Mouse (Mus musculus) neural tube, embryonic 14.5 days (tissue): ENCODE measurements around the gene Rab25. TPM values are rescaled to one million over a fixed set of nuclear protein-coding genes. Genes with fewer than 3 reads are reported as not detected.
"Not testable (repeated sequence)": the region's sequence is repeated elsewhere in the genome, so short reads cannot be mapped to it uniquely, and the experiment has no call there.

Experiments used
- ATAC-seq: fragments of 200-750 bp; cut with Nextera tagmentation; 2 replicates; pipeline ENCODE4 v1.8.0; 2017; ENCODE audit warnings: low read depth, mild to moderate bottlenecking, moderate TSS enrichment, moderate library complexity
- H3K27ac ChIP-seq: fragments of 300-500 bp; sonication (generic); 2 replicates; pipeline ENCODE4 v1.5.1; 2014; ENCODE audit warnings: low read depth, mild to moderate bottlenecking, control low read depth, low read length, moderate library complexity, mixed read lengths
- H3K27me3 ChIP-seq: fragments of 300-500 bp; sonication (generic); 2 replicates; pipeline ENCODE4 v1.6.1; 2014; ENCODE audit warnings: low read length; ENCODE audit not compliant: control insufficient read depth, insufficient read depth
- H3K36me3 ChIP-seq: fragments of 300-500 bp; sonication (generic); 2 replicates; pipeline ENCODE4 v1.6.1; 2014; ENCODE audit warnings: low read length, mixed read lengths; ENCODE audit not compliant: control insufficient read depth, insufficient read depth
- H3K4me1 ChIP-seq: fragments of 300-500 bp; sonication (generic); 2 replicates; pipeline ENCODE4 v1.6.1; 2014; ENCODE audit warnings: low read length; ENCODE audit not compliant: control insufficient read depth, insufficient read depth
- H3K4me2 ChIP-seq: fragments of 300-500 bp; sonication (generic); 2 replicates; pipeline ENCODE4 v1.6.1; 2014; ENCODE audit warnings: mild to moderate bottlenecking, low read depth, low read length, control low read depth
- H3K4me3 ChIP-seq: fragments of 300-500 bp; sonication (generic); 2 replicates; pipeline ENCODE4 v1.5.1; 2014; ENCODE audit warnings: low read depth, low read length, control low read depth, mixed read lengths
- H3K9ac ChIP-seq: fragments of 300-500 bp; sonication (generic); replicated peaks from 2 replicates; pipeline ENCODE4 v1.6.1; 2014; ENCODE audit warnings: low read depth, mild to moderate bottlenecking, control low read depth, low read length, mixed read lengths
- H3K9me3 ChIP-seq: fragments of 300-500 bp; sonication (generic); 2 replicates; pipeline ENCODE4 v1.6.1; 2016; ENCODE audit warnings: low read length; ENCODE audit not compliant: control insufficient read depth
- WGBS: fragments of 180-500 bp; shearing (Covaris S2); extraction: QIAGEN DNeasy Blood & Tissue Kit; methylation state at CpG from one replicate; pipeline ENCODE4 v1.1.7; 2014; 5-methylcytosine and 5-hydroxymethylcytosine counted together
- polyA plus RNA-seq: library from polyadenylated mRNA; unstranded; fragments of >200 nt; fragmentation: Nextera tagmentation; extraction: Ambion mirVana; gene quantifications from 2 replicates; pipeline ENCODE4 v1.2.1, GENCODE M21; 2014

Rab25 gene
- not detected in 2 replicates for polyA plus RNA-seq

DNA sequence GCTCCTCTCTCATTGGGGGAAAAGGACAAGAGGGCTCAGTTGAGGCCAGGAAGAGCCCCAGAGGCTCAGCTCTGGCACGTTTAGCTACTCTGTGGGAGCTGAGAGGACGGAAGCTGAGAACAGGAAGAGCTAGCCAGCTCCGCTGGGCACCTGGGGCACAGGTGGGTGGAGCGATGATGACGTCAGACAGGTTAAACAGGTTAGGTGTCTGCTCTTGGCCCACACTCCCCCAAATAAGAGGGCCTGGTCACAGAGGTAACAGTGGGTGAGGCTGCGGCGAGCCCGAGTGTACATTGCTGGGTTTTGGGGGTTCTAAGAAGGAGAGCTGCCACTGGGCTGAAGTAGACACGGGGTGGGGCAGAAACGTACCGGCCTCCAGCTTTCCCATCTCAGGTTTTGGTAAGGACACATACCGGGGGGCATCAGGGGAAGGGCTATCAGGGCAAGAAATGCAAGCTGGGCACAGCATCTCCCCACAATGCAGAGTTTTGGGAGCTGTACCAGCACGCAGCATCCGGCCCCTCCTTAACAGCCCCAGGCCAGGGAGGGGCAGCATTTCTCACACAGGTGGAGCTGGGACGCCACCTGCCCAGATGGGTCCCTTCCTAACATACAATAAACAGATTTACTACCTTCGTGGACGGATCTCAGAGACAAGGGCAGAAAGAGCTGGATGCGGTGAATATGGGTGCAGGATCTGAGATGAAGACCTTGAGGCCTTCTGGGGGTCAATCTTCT lies at the start of gene Rab25:
Rab25 (minus strand) TSS at position 121 of the 738 bp plus-strand sequence.
- Histone ChIP-seq H3K36me3 (no peaks in the 10 kb centered on the region), H3K9me3 (no peaks in the 10 kb centered on the region), H3K4me2 (no peak within 1 kb of the TSS), H3K27ac (no peak within 1 kb of the TSS), H3K4me3 (no peak within 1 kb of the TSS), H3K27me3 (no peaks in the 10 kb centered on the region), H3K4me1 (peaks cover 13% of the 10 kb centered on the region; the same call in 1 of the 2 replicates), H3K9ac (no peak within 1 kb of the TSS; the same call in 1 of the 2 replicates)
- 49% methylated on average over 18 of the region's 18 CpGs for WGBS
- no peak for ATAC-seq

- WGBS, result 85% methylated on average over 4 of the region's 4 CpGs
- H3K4me1 ChIP-seq, ATAC-seq, H3K4me3 ChIP-seq, H3K27me3 ChIP-seq, H3K36me3 ChIP-seq, H3K9me3 ChIP-seq, H3K9ac ChIP-seq, H3K27ac ChIP-seq, H3K4me2 ChIP-seq: not testable (repeated sequence)
These were observed 48.4 kb upstream of the Rab25 start for GRCm38 (mm10) chr3:88596547-88596946.

- 69% methylated on average over 10 of the region's 10 CpGs for WGBS
- no peak for ATAC-seq
These were observed 45.9 kb upstream of the Rab25 start for GRCm38 (mm10) chr3:88593893-88594580.

DNA sequence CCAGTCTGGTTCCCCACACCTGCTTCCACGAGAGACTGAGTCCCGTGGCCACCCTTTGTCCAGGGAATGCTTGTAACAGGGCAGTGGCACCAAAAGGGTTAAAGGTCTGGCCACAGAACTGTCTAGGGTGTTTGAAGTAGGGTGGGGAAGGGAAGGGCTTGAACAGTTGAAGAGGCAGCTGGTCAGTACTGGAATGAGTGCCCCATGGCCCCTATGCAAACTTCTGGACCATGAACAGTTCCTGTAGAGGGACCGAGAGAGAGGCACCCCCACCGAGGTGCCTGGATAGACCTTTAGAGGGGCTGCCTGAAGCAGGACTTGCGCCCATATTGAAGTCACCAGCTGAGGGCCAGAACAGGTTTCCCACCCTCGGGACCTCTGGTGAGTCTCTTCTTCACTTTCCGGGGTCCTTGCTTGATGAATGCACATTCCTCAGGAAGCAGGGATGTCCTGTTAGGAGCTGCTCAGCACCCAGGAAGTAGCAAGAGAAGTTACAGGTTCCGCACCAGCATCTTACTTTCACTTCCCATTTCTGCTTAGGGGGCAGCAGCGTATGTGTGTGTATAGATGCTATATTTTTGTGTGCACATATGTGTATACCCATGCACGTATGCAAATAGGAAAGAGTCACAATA lies 45.0 kb upstream of the Rab25 start:
- no peak for ATAC-seq
- Histone ChIP-seq H3K4me2 (no peak overlapping the region), H3K9me3 (no peaks in the 10 kb centered on the region), H3K27me3 (no peaks in the 10 kb centered on the region), H3K36me3 (peaks cover 3% of the 10 kb centered on the region), H3K4me3 (no peak overlapping the region), H3K4me1 (no peaks in the 10 kb centered on the region), H3K9ac (no peak overlapping the region), H3K27ac (no peak overlapping the region)
- WGBS, result 79% methylated on average over 10 of the region's 10 CpGs

More at GRCm38 (mm10) chr3:88593893-88594580, 45.9 kb upstream of the Rab25 start:
- H3K36me3 ChIP-seq, result no peaks in the 10 kb centered on the region
- H3K4me1 ChIP-seq, result no peaks in the 10 kb centered on the region
- no peak overlapping the region for H3K27ac ChIP-seq
- H3K9me3 ChIP-seq, result no peaks in the 10 kb centered on the region
- no peak overlapping the region for H3K4me2 ChIP-seq
- no peak overlapping the region for H3K9ac ChIP-seq
- no peaks in the 10 kb centered on the region for H3K27me3 ChIP-seq
- no peak overlapping the region for H3K4me3 ChIP-seq

DNA sequence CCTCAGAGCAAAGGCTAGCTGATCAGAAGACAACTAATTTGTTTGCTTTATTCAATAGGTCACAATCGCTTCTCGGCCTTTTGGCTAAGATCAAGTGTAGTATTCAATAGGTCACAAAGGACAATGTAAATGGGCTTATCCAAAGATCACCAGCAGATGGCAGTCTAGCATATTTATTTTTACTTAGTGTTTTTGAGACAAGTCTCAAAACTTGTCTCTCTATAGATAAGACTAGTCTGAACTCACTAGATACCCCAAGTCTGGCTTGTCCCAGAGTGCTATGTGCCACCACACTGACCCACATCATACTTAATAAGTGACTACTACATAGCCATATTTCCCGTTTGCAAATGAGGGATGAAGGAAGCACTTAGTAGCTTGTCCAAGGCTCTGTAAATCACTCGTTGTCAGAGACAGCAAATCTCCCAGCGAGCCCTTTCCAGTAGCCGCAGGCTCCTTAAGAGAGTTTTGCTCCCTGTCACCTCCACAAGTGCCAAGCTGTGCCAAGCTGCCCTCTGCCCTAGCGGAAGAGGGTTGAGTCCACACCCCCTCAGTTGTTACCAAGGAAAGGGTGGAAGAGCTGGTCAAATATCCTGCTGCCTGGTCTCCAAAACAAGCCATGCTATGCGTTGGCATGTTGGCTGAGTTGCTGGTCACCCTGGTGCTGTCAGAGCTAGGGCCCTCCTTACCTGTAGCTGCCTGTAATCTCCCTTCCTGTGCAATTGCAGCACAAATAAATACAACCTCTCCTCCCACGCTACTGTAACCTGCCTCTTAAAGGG lies 44.0 kb upstream of the Rab25 start:
- peaks cover 12% of the 10 kb centered on the region for H3K36me3 ChIP-seq
- no peaks in the 10 kb centered on the region for H3K27me3 ChIP-seq
- 31% methylated on average over 9 of the region's 9 CpGs for WGBS
- H3K4me1 ChIP-seq, result no peaks in the 10 kb centered on the region
- H3K4me2 ChIP-seq, result no peak overlapping the region
- H3K9ac ChIP-seq, result 0 out of 2 replicates have a peak overlapping the region, but pooled peaks have one; percentile 21
- H3K27ac ChIP-seq, result no peak overlapping the region
- H3K9me3 ChIP-seq, result no peaks in the 10 kb centered on the region
- no peak; the same call in 1 of the 2 replicates for ATAC-seq
- no peak overlapping the region for H3K4me3 ChIP-seq

GRCm38 (mm10) chr3:88591044-88591443 lies 42.9 kb upstream of the Rab25 start:
- H3K9me3 ChIP-seq, result no peaks in the 10 kb centered on the region
- no peak for ATAC-seq
- H3K4me2 ChIP-seq, result no peak overlapping the region
- peaks cover 20% of the 10 kb centered on the region for H3K36me3 ChIP-seq
- H3K27ac ChIP-seq, result no peak overlapping the region
- WGBS, result 62% methylated on average over 3 of the region's 3 CpGs
- H3K9ac ChIP-seq, result no peak overlapping the region; the same call in 1 of the 2 replicates
- H3K4me3 ChIP-seq, result no peak overlapping the region
- no peaks in the 10 kb centered on the region for H3K4me1 ChIP-seq
- H3K27me3 ChIP-seq, result no peaks in the 10 kb centered on the region

DNA sequence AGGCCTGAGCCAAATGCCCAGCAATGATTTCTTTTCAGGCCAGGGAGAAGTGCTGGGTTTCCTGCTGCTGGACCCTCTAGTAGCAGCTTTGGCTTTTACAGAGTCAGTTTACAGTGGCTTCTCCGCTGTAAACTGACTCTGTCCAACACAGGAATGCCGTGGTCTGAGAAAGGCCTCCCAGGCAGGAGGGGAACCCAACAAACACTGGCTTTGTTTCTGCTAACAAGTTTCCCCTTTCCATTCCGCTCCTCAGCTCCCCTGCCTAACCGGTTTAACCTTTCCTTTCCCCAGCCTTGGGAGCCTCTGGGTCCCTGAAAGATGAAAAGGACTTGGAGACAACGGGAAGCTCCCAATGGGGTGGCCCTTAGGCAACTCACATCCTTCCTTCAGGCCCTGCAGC lies 42.1 kb upstream of the Rab25 start:
- Histone ChIP-seq H3K9ac (no peak overlapping the region), H3K27me3 (no peaks in the 10 kb centered on the region), H3K27ac (no peak overlapping the region), H3K4me1 (no peaks in the 10 kb centered on the region), H3K4me2 (no peak overlapping the region), H3K36me3 (peaks cover 25% of the 10 kb centered on the region), H3K4me3 (no peak overlapping the region), H3K9me3 (no peaks in the 10 kb centered on the region)
- no peak for ATAC-seq
- WGBS, result 29% methylated on average over 5 of the region's 5 CpGs

GRCm38 (mm10) chr3:88586640-88587039 lies 38.5 kb upstream of the Rab25 start:
- Histone ChIP-seq H3K4me2 (no peak overlapping the region), H3K27me3 (no peaks in the 10 kb centered on the region), H3K9ac (no peak overlapping the region), H3K9me3 (no peaks in the 10 kb centered on the region), H3K4me3 (no peak overlapping the region), H3K27ac (no peak overlapping the region), H3K4me1 (no peaks in the 10 kb centered on the region), H3K36me3 (peaks cover 42% of the 10 kb centered on the region)
- 91% methylated on average over 5 of the region's 5 CpGs for WGBS
- ATAC-seq, result no peak
